Mouse (Mus musculus) brain, embryonic 14.5 days (tissue): Measurements from ENCODE around the gene Ccl6. TPM values are rescaled to one million over a fixed set of nuclear protein-coding genes. Genes with fewer than 3 reads are reported as not detected.

Experiments used
- DNase-seq: peaks from one replicate; pipeline ENCODE4 v3.0.0-alpha.2; 2011; ENCODE audit warnings: low read depth
- CTCF ChIP-seq: fragments of 200-500 bp; IDR thresholded peaks from 2 replicates; pipeline ENCODE4 v1.5.1; 2012; ENCODE audit warnings: inconsistent platforms, mild to moderate bottlenecking, moderate library complexity, borderline replicate concordance; ENCODE audit not compliant: insufficient read depth, insufficient read length; ENCODE audit errors: extremely low read depth
- POLR2A ChIP-seq: fragments of 200-500 bp; IDR thresholded peaks from 2 replicates; pipeline ENCODE4 v1.6.1; 2012; ENCODE audit warnings: mild to moderate bottlenecking, inconsistent platforms, borderline replicate concordance; ENCODE audit not compliant: poor library complexity, insufficient read depth, insufficient read length, severe bottlenecking; ENCODE audit errors: extremely low read depth
- polyA plus RNA-seq: library from polyadenylated mRNA; depleted of rRNA; stranded (reverse); fragments of >200 nt; gene quantifications from 2 replicates; pipeline ENCODE4 v1.2.3, GENCODE M21; 2012

Gene Ccl6
- polyA plus RNA-seq, 1 experiment = 0.72 TPM

GRCm38 (mm10) chr11:83616586-83616985 lies 23.7 kb upstream of the Ccl6 start:
- DNase-seq = no peak
- TF ChIP-seq CTCF (no peak), POLR2A (no peak)

GRCm38 (mm10) chr11:83610900-83611299 lies 18.0 kb upstream of the Ccl6 start:
- no peak for DNase-seq
- TF ChIP-seq POLR2A (no peak), CTCF (no peak)

- TF ChIP-seq POLR2A (no peak), CTCF (no peak)
- DNase-seq = no peak
Measured at GRCm38 (mm10) chr11:83606396-83606795, 13.5 kb upstream of the Ccl6 start.

- no peak for TF ChIP-seq CTCF
- TF ChIP-seq POLR2A = no peak
- no peak for DNase-seq
Measured at GRCm38 (mm10) chr11:83605535-83605934, 12.6 kb upstream of the Ccl6 start.

GRCm38 (mm10) chr11:83604698-83605097 lies 11.8 kb upstream of the Ccl6 start:
- TF ChIP-seq CTCF (no peak), POLR2A (no peak)
- no peak for DNase-seq

- TF ChIP-seq POLR2A (no peak), CTCF (no peak)
- DNase-seq = no peak
Measured at GRCm38 (mm10) chr11:83603399-83603798, 10.5 kb upstream of the Ccl6 start.

GRCm38 (mm10) chr11:83600576-83600975 lies 7.7 kb upstream of the Ccl6 start:
- TF ChIP-seq POLR2A (no peak), CTCF (no peak)
- DNase-seq = no peak

- TF ChIP-seq POLR2A (no peak), CTCF (no peak)
- DNase-seq = no peak
Measured at GRCm38 (mm10) chr11:83598991-83599390, 6.1 kb upstream of the Ccl6 start.

GRCm38 (mm10) chr11:83598207-83598837 lies 5.4 kb upstream of the Ccl6 start:
- DNase-seq = no peak

GRCm38 (mm10) chr11:83597796-83598195 lies 4.9 kb upstream of the Ccl6 start:
- no peak for TF ChIP-seq CTCF
- TF ChIP-seq POLR2A = no peak
- no peak for DNase-seq

More at GRCm38 (mm10) chr11:83598207-83598837, 5.4 kb upstream of the Ccl6 start:
- TF ChIP-seq POLR2A = no peak
- TF ChIP-seq CTCF = no peak

GRCm38 (mm10) chr11:83595669-83596455 lies 3.0 kb upstream of the Ccl6 start:
- DNase-seq = no peak
- TF ChIP-seq POLR2A (no peak), CTCF (no peak)
